23 mouse cellular contexts compared by ENCODE assay signal in genomic region chr7:113847041-113847819, GRCm38 (mm10).
A peak's percentile ranks its signal among the peaks of the same experiment; 100 is the strongest.
DNase-seq lines count a peak whose midpoint lies in the region; ATAC-seq and TF ChIP-seq lines count a peak whose summit lies in the region.
"Had no signal": no experiment of that assay in that cellular context is flagged by ENCODE, and none has a peak within 500 bp of the region (broad histone marks: within the 10 kb centered on the region; RNA-seq: fewer than 3 reads in every experiment).

No protein-coding gene starts in this region.

- peak; percentile 88 for DNase-seq in heart, adult 11 months
- DNase-seq in heart, embryonic 10.5 days (ENCODE audit: low spot score) = no peak
- DNase-seq in thymus, adult 2 months = peak; percentile 35
- no peak for DNase-seq in thymus, postnatal 4 days
- peak; percentile 41 for DNase-seq in limb, embryonic 14.5 days (ENCODE audit: low spot score)
- DNase-seq in thymus, postnatal 36 days = peak; percentile 20 to 32
- DNase-seq in midbrain, embryonic 14.5 days = no peak
- no peak for DNase-seq in natural killer cell, adult 2 months (ENCODE audit: low spot score in 2 of 2)
- DNase-seq: adrenal gland, postnatal 36 days; cerebellum, adult 9-10 months; gastrocnemius, adult 2 months; heart, postnatal 10 days; kidney, adult 11 months; kidney, postnatal 4 days; lung, postnatal 4 days had no signal

- no peak for TF ChIP-seq CTCF in thymus, adult 2 months (IDR thresholded peaks at IDR 0.05; ENCODE audit: borderline replicate concordance, control insufficient read depth, extremely low read depth, insufficient read depth, low read length, poor library complexity)

- no peaks in the 10 kb centered on the region for H3K36me3 ChIP-seq in heart, embryonic 10.5 days
- no peaks in the 10 kb centered on the region for H3K36me3 ChIP-seq in thymus, adult 2 months (ENCODE audit: control insufficient read depth, insufficient read depth, low read length)
- no peaks in the 10 kb centered on the region for H3K36me3 ChIP-seq in limb, embryonic 14.5 days (ENCODE audit: control insufficient read depth, insufficient read depth, low read length)
- no peaks in the 10 kb centered on the region for H3K36me3 ChIP-seq in midbrain, embryonic 14.5 days (ENCODE audit: control insufficient read depth, insufficient read depth, low read length)
- H3K36me3 ChIP-seq: forebrain, embryonic 12.5 days; heart, embryonic 12.5 days; hindbrain, embryonic 12.5 days; kidney, embryonic 15.5 days; lung, embryonic 15.5 days; midbrain, embryonic 10.5 days had no signal

- no peak overlapping the region for H3K9ac ChIP-seq in limb, embryonic 14.5 days (ENCODE audit: low read depth, low read length, severe bottlenecking)
- H3K9ac ChIP-seq in midbrain, embryonic 14.5 days (replicated peaks; ENCODE audit: low read length) = no peak overlapping the region
- H3K9ac ChIP-seq: forebrain, embryonic 12.5 days; heart, embryonic 12.5 days; hindbrain, embryonic 12.5 days; kidney, embryonic 15.5 days; lung, embryonic 15.5 days had no signal

- no peak for ATAC-seq in limb, embryonic 14.5 days (ENCODE audit: low FRiP score, low read depth)
- ATAC-seq in midbrain, embryonic 14.5 days (ENCODE audit: low FRiP score, low TSS enrichment) = no peak
- ATAC-seq: CD4-positive, CD25-positive, alpha-beta regulatory T cell, adult 4 months; Patski had no signal

- TF ChIP-seq POLR2A in thymus, adult 2 months (IDR thresholded peaks at IDR 0.05; ENCODE audit: control insufficient read depth, extremely low read depth, insufficient read depth, low read length, poor library complexity) = no peak
- TF ChIP-seq POLR2A in limb, embryonic 14.5 days (IDR thresholded peaks at IDR 0.05; ENCODE audit: borderline replicate concordance, extremely low read depth, insufficient read depth, insufficient read length) = no peak

- H3K27ac ChIP-seq in heart, embryonic 10.5 days = no peak overlapping the region
- H3K27ac ChIP-seq in thymus, adult 2 months (ENCODE audit: control insufficient read depth, insufficient read depth, low read length) = peak overlapping the region; percentile 49; the same call in 1 of the 2 replicates
- H3K27ac ChIP-seq in limb, embryonic 14.5 days (replicated peaks; ENCODE audit: low read depth, low read length) = no peak overlapping the region
- H3K27ac ChIP-seq in midbrain, embryonic 14.5 days (replicated peaks; ENCODE audit: low read depth, low read length) = no peak overlapping the region
- H3K27ac ChIP-seq: forebrain, embryonic 12.5 days; gastrocnemius, adult 2 months; hindbrain, embryonic 12.5 days; kidney, embryonic 15.5 days; lung, embryonic 15.5 days had no signal

- H3K4me3 ChIP-seq in heart, embryonic 10.5 days = no peak overlapping the region
- H3K4me3 ChIP-seq in thymus, adult 2 months (ENCODE audit: control insufficient read depth, insufficient read depth, low read length) = no peak overlapping the region
- H3K4me3 ChIP-seq in limb, embryonic 14.5 days (replicated peaks; ENCODE audit: low read length) = no peak overlapping the region
- no peak overlapping the region for H3K4me3 ChIP-seq in midbrain, embryonic 14.5 days (replicated peaks; ENCODE audit: low read depth, low read length)
- H3K4me3 ChIP-seq: forebrain, embryonic 12.5 days; gastrocnemius, adult 2 months; heart, embryonic 12.5 days; hindbrain, embryonic 12.5 days; kidney, embryonic 15.5 days; lung, embryonic 15.5 days; midbrain, embryonic 10.5 days had no signal

- H3K4me1 ChIP-seq in heart, embryonic 10.5 days = peaks cover 25% of the 10 kb centered on the region
- H3K4me1 ChIP-seq in thymus, adult 2 months (replicated peaks; ENCODE audit: control insufficient read depth, insufficient read depth, low read length) = peaks cover 18% of the 10 kb centered on the region
- no peaks in the 10 kb centered on the region for H3K4me1 ChIP-seq in limb, embryonic 14.5 days (ENCODE audit: control insufficient read depth, insufficient read depth, low read length)
- H3K4me1 ChIP-seq in midbrain, embryonic 14.5 days (ENCODE audit: control insufficient read depth, insufficient read depth, low read length) = no peaks in the 10 kb centered on the region
- H3K4me1 ChIP-seq: lung, embryonic 15.5 days had no signal

- H3K9me3 ChIP-seq in heart, embryonic 10.5 days = no peaks in the 10 kb centered on the region
- no peaks in the 10 kb centered on the region for H3K9me3 ChIP-seq in limb, embryonic 14.5 days (ENCODE audit: control insufficient read depth, low read length)
- no peaks in the 10 kb centered on the region for H3K9me3 ChIP-seq in midbrain, embryonic 14.5 days (ENCODE audit: control insufficient read depth, low read length)
- H3K9me3 ChIP-seq: forebrain, embryonic 12.5 days; heart, embryonic 12.5 days; hindbrain, embryonic 12.5 days; kidney, embryonic 15.5 days; lung, embryonic 15.5 days; midbrain, embryonic 10.5 days had no signal

- H3K27me3 ChIP-seq in heart, embryonic 10.5 days (ENCODE audit: insufficient read depth, poor library complexity, severe bottlenecking) = no peaks in the 10 kb centered on the region
- H3K27me3 ChIP-seq in thymus, adult 2 months (ENCODE audit: control insufficient read depth, insufficient read depth, low read length) = no peaks in the 10 kb centered on the region
- H3K27me3 ChIP-seq in limb, embryonic 14.5 days (ENCODE audit: control insufficient read depth, insufficient read depth, low read length) = no peaks in the 10 kb centered on the region
- no peaks in the 10 kb centered on the region for H3K27me3 ChIP-seq in midbrain, embryonic 14.5 days (ENCODE audit: control insufficient read depth, insufficient read depth, low read length)
- H3K27me3 ChIP-seq: forebrain, embryonic 12.5 days; heart, embryonic 12.5 days; hindbrain, embryonic 12.5 days; kidney, embryonic 15.5 days; lung, embryonic 15.5 days had no signal

- WGBS in heart, embryonic 10.5 days = 64% methylated on average over 7 of the region's 7 CpGs
- 42% methylated on average over 7 of the region's 7 CpGs for WGBS in thymus, adult 2 months
- WGBS in limb, embryonic 14.5 days = 59% methylated on average over 7 of the region's 7 CpGs
- WGBS in midbrain, embryonic 14.5 days = 91% methylated on average over 7 of the region's 7 CpGs

- no peak overlapping the region for H3K4me2 ChIP-seq in limb, embryonic 14.5 days (replicated peaks; ENCODE audit: low read depth, low read length, severe bottlenecking)
- no peak overlapping the region for H3K4me2 ChIP-seq in midbrain, embryonic 14.5 days (ENCODE audit: low read length)
- H3K4me2 ChIP-seq: forebrain, embryonic 12.5 days; heart, embryonic 12.5 days; hindbrain, embryonic 12.5 days; kidney, embryonic 15.5 days; lung, embryonic 15.5 days had no signal

Comparison
In these comparisons a context has a peak if more than half of its experiments do, and no peak if none do; other contexts are left out.
1. DNase-seq: peak in heart, adult 11 months (single experiment), thymus, adult 2 months (single experiment), limb, embryonic 14.5 days (single experiment) and thymus, postnatal 36 days (2 of 2); none in heart, embryonic 10.5 days (single experiment), thymus, postnatal 4 days (single experiment), midbrain, embryonic 14.5 days (single experiment) and natural killer cell, adult 2 months (0 of 2).